Mouse (Mus musculus): ENCODE data around the gene AC124108.1.

AC124108.1 gene

GRCm38 (mm10) chr1:132245010-132245409 is 53.8 kb downstream of the AC124108.1 start:
- DNase-seq (ENCODE audit: low read depth, low spot score), result no peak

GRCm38 (mm10) chr1:132246137-132246536 is 54.9 kb downstream of the AC124108.1 start:
- DNase-seq (ENCODE audit: low read depth, low spot score), result no peak

GRCm38 (mm10) chr1:132246641-132247040 is 55.4 kb downstream of the AC124108.1 start:
- no peak for DNase-seq (ENCODE audit: low read depth, low spot score)

- no peak for DNase-seq (ENCODE audit: low read depth, low spot score)
Measured at GRCm38 (mm10) chr1:132254467-132254866, 63.2 kb downstream of the AC124108.1 start.

All from CD4-positive helper T cell, adult 2 months (primary cell).